Mouse (Mus musculus) heart, embryonic 11.5 days (tissue): ENCODE measurements at regions not wholly inside any gene's neighbourhood (a gene's known extent, or its start where the extent isn't known, plus 50 kb on each side); places are given as distances from the start of the nearest gene placed in this dataset.

Experiments used
- ATAC-seq: fragments of 200-750 bp; cut with Nextera tagmentation; replicated peaks from 2 replicates; pipeline ENCODE4 v1.8.0; 2017; ENCODE audit warnings: moderate library complexity; ENCODE audit not compliant: insufficient number of reproducible peaks, low FRiP score, low TSS enrichment
- H3K27ac ChIP-seq: fragments of 300-500 bp; sonication (generic); 2 replicates; pipeline ENCODE4 v1.5.1; 2014; ENCODE audit warnings: mild to moderate bottlenecking, low read depth, low read length
- H3K27me3 ChIP-seq: fragments of 300-500 bp; sonication (generic); 2 replicates; pipeline ENCODE4 v1.6.1; 2014; ENCODE audit warnings: mild to moderate bottlenecking, low read length, mixed read lengths; ENCODE audit not compliant: control insufficient read depth, insufficient read depth
- H3K36me3 ChIP-seq: fragments of 300-500 bp; sonication (generic); 2 replicates; pipeline ENCODE4 v1.6.1; 2014; ENCODE audit warnings: mild to moderate bottlenecking, low read length, moderate library complexity, mixed read lengths; ENCODE audit not compliant: control insufficient read depth, insufficient read depth
- H3K4me1 ChIP-seq: fragments of 300-500 bp; sonication (generic); 2 replicates; pipeline ENCODE4 v1.6.1; 2014; ENCODE audit warnings: low read length; ENCODE audit not compliant: control insufficient read depth, insufficient read depth
- H3K4me2 ChIP-seq: fragments of 300-500 bp; sonication (generic); 2 replicates; pipeline ENCODE4 v1.6.1; 2014; ENCODE audit warnings: mild to moderate bottlenecking, moderate library complexity
- H3K4me3 ChIP-seq: fragments of 300-500 bp; sonication (generic); 2 replicates; pipeline ENCODE4 v1.5.1; 2014; ENCODE audit warnings: low read depth, low read length
- H3K9ac ChIP-seq: fragments of 300-500 bp; sonication (generic); 2 replicates; pipeline ENCODE4 v1.6.1; 2014; ENCODE audit warnings: mild to moderate bottlenecking, low read depth, low read length, moderate library complexity
- H3K9me3 ChIP-seq: fragments of 300-500 bp; sonication (generic); replicated peaks from 2 replicates; pipeline ENCODE4 v1.6.1; 2016; ENCODE audit warnings: low read length; ENCODE audit not compliant: control insufficient read depth
- WGBS: fragments of 180-500 bp; shearing (Covaris S2); extraction: QIAGEN DNeasy Blood & Tissue Kit; methylation state at CpG from one replicate; pipeline ENCODE4 v1.1.7; 2014; ENCODE audit not compliant: insufficient replicate concordance; 5-methylcytosine and 5-hydroxymethylcytosine counted together

GRCm38 (mm10) chr6:31938216-31938814 lies 111.7 kb upstream of the 1700012A03Rik start:
- Histone ChIP-seq H3K9ac (peak overlapping the region; percentile 46; the same call in 1 of the 2 replicates), H3K27me3 (no peaks in the 10 kb centered on the region), H3K27ac (no peak overlapping the region), H3K4me2 (peak overlapping the region; percentile 91), H3K4me1 (no peaks in the 10 kb centered on the region), H3K9me3 (no peaks in the 10 kb centered on the region), H3K36me3 (no peaks in the 10 kb centered on the region), H3K4me3 (peak overlapping the region; percentile 45)
- WGBS = 5% methylated on average over 20 of the region's 20 CpGs
- ATAC-seq = no peak

GRCm38 (mm10) chr6:31937146-31937545 lies 112.9 kb upstream of the 1700012A03Rik start:
- Histone ChIP-seq H3K27ac (no peak overlapping the region), H3K9me3 (no peaks in the 10 kb centered on the region), H3K4me3 (no peak overlapping the region), H3K27me3 (no peaks in the 10 kb centered on the region), H3K9ac (no peak overlapping the region), H3K36me3 (no peaks in the 10 kb centered on the region), H3K4me2 (no peak overlapping the region), H3K4me1 (no peaks in the 10 kb centered on the region)
- no peak for ATAC-seq
- WGBS = 83% methylated on average over 12 of the region's 12 CpGs

- Histone ChIP-seq H3K4me2 (no peak overlapping the region), H3K9ac (no peak overlapping the region), H3K36me3 (no peaks in the 10 kb centered on the region), H3K27me3 (no peaks in the 10 kb centered on the region), H3K4me1 (no peaks in the 10 kb centered on the region), H3K4me3 (no peak overlapping the region), H3K9me3 (no peaks in the 10 kb centered on the region), H3K27ac (no peak overlapping the region)
- WGBS = 76% methylated on average over 10 of the region's 10 CpGs
- no peak for ATAC-seq
Measured at GRCm38 (mm10) chr6:31934826-31935225, 115.2 kb upstream of the 1700012A03Rik start.

- H3K9ac ChIP-seq = no peak overlapping the region
Measured at GRCm38 (mm10) chr6:31933956-31934355, 116.1 kb upstream of the 1700012A03Rik start.

GRCm38 (mm10) chr6:31933364-31933763 lies 116.7 kb upstream of the 1700012A03Rik start:
- no peaks in the 10 kb centered on the region for H3K36me3 ChIP-seq
- ATAC-seq = no peak
- H3K4me3 ChIP-seq = no peak overlapping the region
- no peaks in the 10 kb centered on the region for H3K4me1 ChIP-seq
- H3K4me2 ChIP-seq = no peak overlapping the region
- no peak overlapping the region for H3K27ac ChIP-seq
- no peak overlapping the region for H3K9ac ChIP-seq
- WGBS = 68% methylated on average over 5 of the region's 5 CpGs
- H3K9me3 ChIP-seq = no peaks in the 10 kb centered on the region
- no peaks in the 10 kb centered on the region for H3K27me3 ChIP-seq

More at GRCm38 (mm10) chr6:31933956-31934355, 116.1 kb upstream of the 1700012A03Rik start:
- no peaks in the 10 kb centered on the region for H3K36me3 ChIP-seq
- no peak overlapping the region for H3K4me2 ChIP-seq
- 72% methylated on average over 8 of the region's 8 CpGs for WGBS
- no peaks in the 10 kb centered on the region for H3K27me3 ChIP-seq
- no peak overlapping the region for H3K4me3 ChIP-seq
- H3K9me3 ChIP-seq = no peaks in the 10 kb centered on the region
- H3K4me1 ChIP-seq = no peaks in the 10 kb centered on the region
- no peak for ATAC-seq
- H3K27ac ChIP-seq = no peak overlapping the region

- no peaks in the 10 kb centered on the region for H3K27me3 ChIP-seq
- no peak overlapping the region for H3K4me2 ChIP-seq
- no peak overlapping the region for H3K27ac ChIP-seq
- no peaks in the 10 kb centered on the region for H3K4me1 ChIP-seq
- no peak overlapping the region for H3K9ac ChIP-seq
- no peak for ATAC-seq
- WGBS = 83% methylated on average over 6 of the region's 6 CpGs
- no peaks in the 10 kb centered on the region for H3K9me3 ChIP-seq
- H3K4me3 ChIP-seq = no peak overlapping the region
- H3K36me3 ChIP-seq = no peaks in the 10 kb centered on the region
Measured at GRCm38 (mm10) chr6:31931116-31931515, 118.9 kb upstream of the 1700012A03Rik start.

- 86% methylated on average over 2 of the region's 2 CpGs for WGBS
- Histone ChIP-seq H3K4me1 (no peaks in the 10 kb centered on the region), H3K9me3 (no peaks in the 10 kb centered on the region), H3K4me3 (no peak overlapping the region), H3K27ac (no peak overlapping the region), H3K27me3 (no peaks in the 10 kb centered on the region), H3K9ac (no peak overlapping the region), H3K36me3 (no peaks in the 10 kb centered on the region), H3K4me2 (no peak overlapping the region)
- ATAC-seq = no peak
Measured at GRCm38 (mm10) chr6:31929165-31929564, 120.9 kb upstream of the 1700012A03Rik start.

GRCm38 (mm10) chr6:31927181-31927580 lies 122.9 kb upstream of the 1700012A03Rik start:
- no peaks in the 10 kb centered on the region for H3K9me3 ChIP-seq
- no peak overlapping the region for H3K9ac ChIP-seq
- no peaks in the 10 kb centered on the region for H3K4me1 ChIP-seq
- no peak for ATAC-seq
- no peak overlapping the region for H3K27ac ChIP-seq
- no peak overlapping the region for H3K4me2 ChIP-seq
- H3K27me3 ChIP-seq = no peaks in the 10 kb centered on the region
- no peak overlapping the region for H3K4me3 ChIP-seq
- 56% methylated on average over 3 of the region's 3 CpGs for WGBS
- no peaks in the 10 kb centered on the region for H3K36me3 ChIP-seq

GRCm38 (mm10) chr6:31924669-31925046 lies 125.4 kb upstream of the 1700012A03Rik start:
- no peaks in the 10 kb centered on the region for H3K27me3 ChIP-seq
- 74% methylated on average over 2 of the region's 2 CpGs for WGBS
- H3K4me3 ChIP-seq = no peak overlapping the region
- H3K9ac ChIP-seq = no peak overlapping the region
- H3K4me1 ChIP-seq = no peaks in the 10 kb centered on the region
- H3K9me3 ChIP-seq = no peaks in the 10 kb centered on the region
- H3K27ac ChIP-seq = no peak overlapping the region
- ATAC-seq = no peak
- no peaks in the 10 kb centered on the region for H3K36me3 ChIP-seq
- no peak overlapping the region for H3K4me2 ChIP-seq
